Mouse (Mus musculus): Measurements from ENCODE around the gene Adam23.
A peak's percentile ranks its signal among the peaks of the same experiment; 100 is the strongest.

Gene Adam23

GRCm38 (mm10) chr1:63478946-63479345, 33.3 kb downstream of the Adam23 start:
- DNase-seq (ENCODE audit: low spot score): no peak

GRCm38 (mm10) chr1:63484646-63485045, 39.0 kb downstream of the Adam23 start:
- DNase-seq (ENCODE audit: low spot score): no peak

- no peak for DNase-seq (ENCODE audit: low spot score)
Measured at GRCm38 (mm10) chr1:63486646-63487045, 41.0 kb downstream of the Adam23 start.

GRCm38 (mm10) chr1:63491001-63491400, 45.3 kb downstream of the Adam23 start:
- no peak for DNase-seq (ENCODE audit: low spot score)

GRCm38 (mm10) chr1:63493325-63493724, 47.6 kb downstream of the Adam23 start:
- DNase-seq (ENCODE audit: low spot score): no peak

- DNase-seq (ENCODE audit: low spot score): no peak
Measured at GRCm38 (mm10) chr1:63507386-63507785, 61.7 kb downstream of the Adam23 start.

- DNase-seq (ENCODE audit: low spot score): no peak
Measured at GRCm38 (mm10) chr1:63508801-63509200, 63.1 kb downstream of the Adam23 start.

GRCm38 (mm10) chr1:63511416-63511815, 65.7 kb downstream of the Adam23 start:
- DNase-seq (ENCODE audit: low spot score): no peak

GRCm38 (mm10) chr1:63517800-63518199, 72.1 kb downstream of the Adam23 start:
- DNase-seq (ENCODE audit: low spot score): no peak

- no peak for DNase-seq (ENCODE audit: low spot score)
Measured at GRCm38 (mm10) chr1:63518814-63519213, 73.1 kb downstream of the Adam23 start.

- no peak for DNase-seq (ENCODE audit: low spot score)
Measured at GRCm38 (mm10) chr1:63529901-63530300, 84.2 kb downstream of the Adam23 start.

- DNase-seq (ENCODE audit: low spot score): no peak
Measured at GRCm38 (mm10) chr1:63534271-63534827, 88.7 kb downstream of the Adam23 start.

GRCm38 (mm10) chr1:63539884-63540613, 94.4 kb downstream of the Adam23 start:
- no peak for DNase-seq (ENCODE audit: low spot score)

- no peak for DNase-seq (ENCODE audit: low spot score)
Measured at GRCm38 (mm10) chr1:63544122-63544521, 98.4 kb downstream of the Adam23 start.

- no peak for DNase-seq (ENCODE audit: low spot score)
Measured at GRCm38 (mm10) chr1:63553039-63553438, 107.3 kb downstream of the Adam23 start.

GRCm38 (mm10) chr1:63561772-63562520, 116.3 kb downstream of the Adam23 start:
- no peak for DNase-seq (ENCODE audit: low spot score)

- no peak for DNase-seq (ENCODE audit: low spot score)
Measured at GRCm38 (mm10) chr1:63563928-63564327, 118.2 kb downstream of the Adam23 start.

- DNase-seq (ENCODE audit: low spot score): no peak
Measured at GRCm38 (mm10) chr1:63566501-63566900, 120.8 kb downstream of the Adam23 start.

GRCm38 (mm10) chr1:63567031-63567430, 121.3 kb downstream of the Adam23 start:
- DNase-seq (ENCODE audit: low spot score): peak; percentile 18

- DNase-seq (ENCODE audit: low spot score): no peak
Measured at GRCm38 (mm10) chr1:63572229-63572628, 126.5 kb downstream of the Adam23 start.

- DNase-seq (ENCODE audit: low spot score): peak; percentile 55
Measured at GRCm38 (mm10) chr1:63573432-63573831, 127.7 kb downstream of the Adam23 start.

GRCm38 (mm10) chr1:63573864-63574611, 128.3 kb downstream of the Adam23 start:
- DNase-seq (ENCODE audit: low spot score): no peak

Measured in MN1 (cell line).